Mouse (Mus musculus): ENCODE data around the gene Vmn2r68. TPM values are rescaled to one million over a fixed set of nuclear protein-coding genes. Genes with fewer than 3 reads are reported as not detected.

The Vmn2r68 gene
- not detected in 2 replicates for polyA plus RNA-seq (2014; fragmentation: Nextera tagmentation; extraction: Ambion mirVana)

DNA sequence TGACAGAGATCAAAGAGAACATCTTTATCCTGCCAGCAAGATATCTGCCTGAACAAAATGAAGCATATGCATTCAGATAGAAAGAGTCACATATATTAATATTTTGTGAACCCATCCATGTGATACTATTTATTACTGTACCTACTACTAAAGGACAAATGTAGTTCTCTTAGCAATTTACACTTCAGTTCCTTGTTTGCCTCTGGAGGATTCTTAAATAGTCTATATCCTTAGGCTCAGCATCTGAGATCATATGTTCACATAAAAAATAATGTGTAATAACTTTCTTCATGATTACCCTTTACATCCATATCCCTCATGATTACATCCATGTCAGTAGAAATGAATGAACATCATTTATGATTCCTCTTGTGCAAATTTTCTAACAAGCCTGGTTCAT, at the start of gene Vmn2r68:
Vmn2r68 (minus strand) TSS at position 101 of the 400 bp plus-strand sequence.
- Histone ChIP-seq H3K9me3 (ENCODE audit: control insufficient read depth, low read depth, low read length) (no peaks in the 10 kb centered on the region), H3K36me3 (ENCODE audit: control insufficient read depth, insufficient read depth, low read length) (no peaks in the 10 kb centered on the region), H3K27ac (ENCODE audit: low read length) (no peak within 1 kb of the TSS), H3K9ac (replicated peaks; ENCODE audit: low read depth, low read length) (no peak within 1 kb of the TSS), H3K4me3 (ENCODE audit: low read depth, low read length) (no peak within 1 kb of the TSS), H3K4me2 (replicated peaks; ENCODE audit: low read depth, low read length) (no peak within 1 kb of the TSS), H3K4me1 (ENCODE audit: control insufficient read depth, insufficient read depth, low read length) (no peaks in the 10 kb centered on the region), H3K27me3 (ENCODE audit: control insufficient read depth, insufficient read depth, low read length) (no peaks in the 10 kb centered on the region)
- ATAC-seq (ENCODE audit: insufficient number of reproducible peaks, insufficient read depth, low FRiP score, low read depth), result no peak

Other genes with a start within 250 kb of the Vmn2r68 start
- not detected in 2 replicates for gene Vmn2r66, start 225.5 kb downstream of the Vmn2r68 start, polyA plus RNA-seq (2014; fragmentation: Nextera tagmentation; extraction: Ambion mirVana)
- not detected in 2 replicates for gene Vmn2r67, start 81.8 kb downstream of the Vmn2r68 start, polyA plus RNA-seq (2014; fragmentation: Nextera tagmentation; extraction: Ambion mirVana)
- not detected in 2 replicates for gene Vmn2r69, start 178.1 kb upstream of the Vmn2r68 start, polyA plus RNA-seq (2014; fragmentation: Nextera tagmentation; extraction: Ambion mirVana)